Mouse (Mus musculus) ES-CJ7 (cell line): Measurements from ENCODE around the gene Gcc2.
A peak's percentile ranks its signal among the peaks of the same experiment; 100 is the strongest.
"Not testable (repeated sequence)": the region's sequence is repeated elsewhere in the genome, so short reads cannot be mapped to it uniquely, and the experiment has no call there.

ENCODE experiments used
- DNase-seq: peaks from one replicate; pipeline ENCODE4 v3.0.0; 2011; ENCODE audit warnings: low read depth, low spot score

The Gcc2 gene

DNA sequence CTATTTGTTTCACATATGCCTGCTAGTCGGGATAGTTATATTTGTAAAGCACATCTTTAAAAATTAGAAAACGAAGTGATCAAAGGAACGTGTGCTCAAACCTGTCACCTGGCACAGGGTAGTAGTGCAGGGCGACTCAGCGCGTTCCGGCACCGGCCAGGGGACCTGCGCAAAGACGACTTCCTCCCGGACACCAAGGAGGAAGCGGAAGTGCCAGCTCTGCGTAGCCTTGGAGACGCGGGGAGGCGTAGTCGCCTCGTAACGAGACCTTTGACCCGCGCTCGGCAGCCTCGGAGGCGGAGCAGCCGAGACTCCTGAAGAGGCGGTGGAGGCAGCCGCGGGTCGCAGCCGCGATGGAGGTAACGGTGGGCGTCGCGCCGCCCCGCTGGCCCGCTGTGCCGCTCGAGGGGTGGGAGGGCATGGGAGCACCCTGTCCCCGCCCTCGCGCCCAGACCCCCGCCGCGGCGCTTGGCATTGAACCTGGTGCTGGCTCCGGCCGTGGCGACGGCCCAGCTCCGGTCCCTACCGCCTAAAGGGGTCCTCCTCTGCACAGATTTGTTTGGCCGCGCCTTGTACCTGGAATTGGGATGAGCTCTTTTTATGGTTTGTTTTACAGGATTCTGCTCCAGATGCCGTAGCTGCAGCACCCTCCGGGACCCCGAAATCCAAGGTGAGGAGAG, at the start of gene Gcc2:
Gene Gcc2 (plus strand): TSS at position 285 of the 680 bp plus-strand sequence.
- DNase-seq: peak; percentile 94

- no peak for DNase-seq
These were observed 49.3 kb upstream of the Gcc2 start for GRCm38 (mm10) chr10:58205986-58206385.

GRCm38 (mm10) chr10:58206639-58207404, 48.5 kb upstream of the Gcc2 start:
- no peak for DNase-seq

GRCm38 (mm10) chr10:58209710-58210467, 45.4 kb upstream of the Gcc2 start:
- DNase-seq: no peak

DNA sequence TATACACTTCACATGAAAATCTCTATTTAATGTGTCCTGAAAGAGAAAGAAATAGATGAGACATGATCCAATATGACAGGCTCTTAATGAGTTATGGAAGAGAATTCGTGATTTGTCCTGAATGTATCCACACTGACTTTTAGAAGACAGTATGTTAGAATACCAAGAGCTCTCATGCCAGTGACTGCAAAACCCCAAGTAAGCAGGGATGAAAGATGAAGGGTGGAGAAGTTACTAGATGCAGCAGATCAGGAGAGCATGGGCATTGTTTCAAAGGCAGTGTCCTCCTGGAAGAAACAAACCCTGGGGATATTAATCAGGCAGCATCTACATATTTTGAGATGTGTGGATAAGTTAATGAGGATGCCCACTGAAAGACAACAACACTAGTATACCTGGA, 44.8 kb upstream of the Gcc2 start:
- DNase-seq: no peak

DNA sequence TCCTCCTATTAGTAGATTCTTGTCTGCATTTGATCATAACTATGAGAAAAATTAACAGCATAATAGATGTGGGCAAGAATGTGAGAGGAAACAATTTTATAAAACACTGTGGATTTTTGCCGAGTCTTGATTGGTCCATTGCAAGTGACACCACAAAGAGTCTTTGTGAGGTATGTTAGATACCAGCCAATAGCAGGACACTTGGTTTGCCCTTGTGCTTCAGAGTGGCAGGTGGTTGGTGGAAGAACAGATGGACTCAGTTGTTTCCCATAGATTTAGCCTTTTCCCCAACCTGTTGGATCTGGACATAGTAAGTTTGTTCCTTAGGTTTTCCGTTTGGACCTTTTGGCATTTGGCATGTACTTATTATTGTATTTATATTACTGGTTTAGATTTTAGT, 44.1 kb upstream of the Gcc2 start:
- no peak for DNase-seq

DNA sequence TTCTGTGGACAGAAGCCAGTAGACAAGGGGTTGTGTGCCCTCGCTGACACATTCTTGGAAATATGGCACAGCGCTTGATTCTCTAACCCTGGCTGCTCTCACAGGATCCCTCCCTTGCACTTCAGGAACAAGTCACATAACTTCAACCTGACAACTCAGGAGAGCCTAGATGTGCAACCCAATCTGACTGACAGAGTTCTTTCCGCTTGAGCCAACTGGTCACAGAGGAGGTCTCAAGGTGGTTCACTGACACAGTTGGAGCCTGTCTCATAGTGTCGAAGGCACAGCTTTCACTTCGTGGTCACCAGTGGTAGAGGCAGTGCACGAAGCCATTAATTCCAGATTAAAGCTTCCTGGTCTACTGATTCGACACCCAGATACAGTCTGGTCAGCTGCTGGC, 43.1 kb upstream of the Gcc2 start:
- DNase-seq: no peak

GRCm38 (mm10) chr10:58214497-58214896, 40.8 kb upstream of the Gcc2 start:
- DNase-seq: no peak

DNA sequence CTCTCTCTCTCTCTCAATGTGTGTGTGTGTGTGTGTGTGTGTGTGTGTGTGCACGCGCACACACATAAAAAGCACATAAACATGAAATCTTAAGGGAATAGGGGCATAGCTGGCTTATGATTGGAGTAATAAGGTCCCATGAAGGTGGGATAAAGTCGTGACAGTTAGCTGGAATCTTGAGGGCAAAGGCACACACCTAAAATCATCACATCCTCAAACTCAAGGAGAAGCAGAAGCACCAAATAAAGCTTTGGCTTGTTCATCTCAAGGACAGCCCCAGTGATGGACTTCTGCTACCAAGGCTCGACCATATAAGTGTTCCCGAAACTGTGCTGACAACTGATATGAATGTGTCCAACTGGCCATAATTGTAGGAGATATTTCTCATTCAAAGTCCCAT, 40.4 kb upstream of the Gcc2 start:
- DNase-seq: no peak

DNA sequence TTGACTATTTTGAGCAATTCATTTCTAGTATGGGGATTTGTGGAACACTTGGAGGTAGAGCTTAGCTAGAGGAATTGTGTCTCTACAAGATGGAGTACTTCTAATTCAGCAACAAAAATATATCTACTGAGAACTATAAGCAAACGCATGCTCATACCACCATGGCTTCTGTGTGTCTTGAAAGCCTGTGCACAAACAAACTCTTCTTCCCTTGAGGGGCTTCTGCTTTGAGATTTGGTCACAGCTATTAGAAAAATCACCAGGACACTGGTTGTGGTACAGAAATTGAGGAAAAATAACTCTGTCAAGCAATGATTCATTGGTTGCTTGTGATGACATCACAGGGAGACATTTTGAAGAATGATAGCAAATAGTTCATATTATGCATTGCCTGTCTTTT, 39.9 kb upstream of the Gcc2 start:
- DNase-seq: no peak

GRCm38 (mm10) chr10:58217366-58217765, 37.9 kb upstream of the Gcc2 start:
- DNase-seq: no peak

DNA sequence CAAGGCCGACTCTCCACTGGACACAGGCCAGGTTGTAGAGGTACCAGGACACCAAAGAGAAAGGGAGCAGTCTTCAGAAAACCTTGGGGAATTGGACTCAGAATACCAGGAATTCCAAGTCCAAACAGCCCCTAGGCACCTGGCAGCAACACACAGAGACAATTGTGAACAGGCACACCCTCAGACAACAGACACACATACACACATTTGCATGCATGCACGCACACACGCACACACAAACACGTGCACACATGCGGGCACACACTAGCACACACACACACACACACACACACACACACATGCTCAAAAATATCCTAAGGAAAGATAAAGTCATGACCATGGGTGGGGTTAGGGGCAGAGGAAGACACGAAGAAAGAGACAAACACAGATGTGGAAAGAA, 34.6 kb upstream of the Gcc2 start:
- DNase-seq: peak; percentile 42

DNA sequence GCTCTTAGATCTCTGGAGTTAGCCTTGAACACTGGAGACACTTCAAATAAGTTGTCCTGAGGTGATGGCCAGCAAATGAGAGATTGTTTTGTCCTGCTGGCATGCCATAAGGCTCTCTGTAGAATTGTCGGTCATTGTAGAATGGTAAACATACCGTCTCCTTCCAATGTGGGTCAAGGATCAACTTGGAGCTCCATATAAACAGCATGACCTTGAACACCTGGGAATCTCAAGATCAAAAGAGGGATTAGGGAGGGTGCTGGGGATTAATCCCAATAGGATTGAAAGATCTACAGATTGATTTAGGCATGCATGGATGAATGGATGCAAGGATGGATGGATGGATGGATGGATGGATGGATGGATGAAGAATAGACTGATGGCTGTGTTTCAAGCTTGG, 33.7 kb upstream of the Gcc2 start:
- not testable (repeated sequence) for DNase-seq

- DNase-seq: not testable (repeated sequence)
These were observed 32.1 kb upstream of the Gcc2 start for GRCm38 (mm10) chr10:58223161-58223560.

- DNase-seq: peak; percentile 62
These were observed 31.1 kb upstream of the Gcc2 start for GRCm38 (mm10) chr10:58223972-58224805.

GRCm38 (mm10) chr10:58224827-58225785, 30.2 kb upstream of the Gcc2 start, which contains the start of gene AW822073:
TSS of gene AW822073 (minus strand) at chr10:58224930.
- DNase-seq: peak; percentile 58

- peak; percentile 52 for DNase-seq
These were observed 28.9 kb upstream of the Gcc2 start for GRCm38 (mm10) chr10:58226357-58226756.

- not testable (repeated sequence) for DNase-seq
These were observed 27.5 kb upstream of the Gcc2 start for GRCm38 (mm10) chr10:58227798-58228197.

DNA sequence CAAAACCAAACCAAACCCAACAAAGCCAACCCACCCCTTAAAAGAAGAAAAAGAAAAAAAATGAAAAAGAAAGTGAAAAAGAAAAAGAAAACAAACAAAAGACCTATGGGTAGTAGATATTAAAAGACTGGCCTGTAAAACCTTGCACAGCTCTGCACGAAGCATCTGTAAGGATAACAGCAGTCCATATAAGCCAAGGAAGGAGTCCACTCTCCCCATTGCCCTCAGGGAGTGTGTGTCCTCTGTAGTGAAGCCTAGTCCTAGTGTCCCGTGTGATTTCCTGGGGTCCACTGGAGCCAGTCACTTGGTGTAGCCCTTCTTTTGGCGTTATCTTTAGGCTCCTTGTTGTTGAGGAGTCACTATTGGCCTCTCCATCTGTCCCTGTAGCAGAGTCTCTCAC, 25.3 kb upstream of the Gcc2 start:
- not testable (repeated sequence) for DNase-seq

DNA sequence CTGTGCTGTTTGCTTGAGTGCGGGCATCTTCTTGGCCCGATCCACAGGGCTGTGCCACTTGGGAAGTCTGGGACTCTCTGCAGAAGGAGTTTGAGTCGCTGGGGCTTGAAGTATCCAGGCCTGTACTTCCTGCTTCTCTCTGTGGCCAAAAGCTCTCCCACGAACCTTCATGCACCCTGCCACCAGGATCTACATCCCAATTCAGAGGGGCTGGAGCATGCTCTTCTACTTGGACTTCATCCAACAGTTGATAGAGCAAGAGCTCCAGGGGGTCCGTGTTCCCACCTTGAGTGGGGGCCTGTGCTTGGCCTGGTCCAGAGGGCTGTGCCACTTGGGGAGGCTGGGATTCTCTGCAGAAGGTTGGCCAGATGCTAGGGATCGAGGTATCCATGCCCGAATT, 24.2 kb upstream of the Gcc2 start:
- DNase-seq: peak; percentile 42
